Mouse (Mus musculus) ES-E14 (cell line): ENCODE measurements around the gene 4933405L10Rik. TPM values are rescaled to one million over a fixed set of nuclear protein-coding genes. Genes with fewer than 3 reads are reported as not detected.
A peak's percentile ranks its signal among the peaks of the same experiment; 100 is the strongest.

Experiments used
- DNase-seq: peaks from one replicate; pipeline ENCODE4 v3.0.0-alpha.2; 2013; ENCODE audit warnings: low read depth, low spot score
- H3K27ac ChIP-seq: 2 replicates; pipeline ENCODE4 v1.5.1; 2012; ENCODE audit warnings: low read depth, mild to moderate bottlenecking, low read length, moderate library complexity, mixed read lengths; ENCODE audit not compliant: poor library complexity, insufficient read depth, severe bottlenecking
- H3K36me3 ChIP-seq: 2 replicates; pipeline ENCODE4 v1.6.1; 2012; ENCODE audit warnings: mild to moderate bottlenecking, low read length, moderate library complexity, mixed read lengths; ENCODE audit not compliant: control insufficient read depth, poor library complexity, insufficient read depth, severe bottlenecking
- H3K4me1 ChIP-seq, 2 experiments: fragments of 150-350 bp in 1 of 2; sonication (generic) in 1 of 2; 2 replicates each; pipeline ENCODE4 v1.6.1; 2012; ENCODE audit warnings: low read length in 2 of 2, mild to moderate bottlenecking in 1 of 2, mixed read lengths in 1 of 2; ENCODE audit not compliant: control insufficient read depth in 2 of 2, insufficient read depth in 2 of 2, poor library complexity in 1 of 2
- H3K4me3 ChIP-seq, 2 experiments: fragments of 150-350 bp in 1 of 2; sonication (generic) in 1 of 2; 2 replicates each; pipeline ENCODE4 v1.5.1; 2012; ENCODE audit warnings: low read length in 2 of 2, low read depth in 1 of 2, mild to moderate bottlenecking in 1 of 2, mixed read lengths in 1 of 2; ENCODE audit not compliant: insufficient read depth in 1 of 2, poor library complexity in 1 of 2, severe bottlenecking in 1 of 2
- H3K9ac ChIP-seq: 2 replicates; pipeline ENCODE4 v1.6.1; 2012; ENCODE audit warnings: low read depth, mild to moderate bottlenecking, low read length, mixed read lengths; ENCODE audit not compliant: poor library complexity, insufficient read depth, severe bottlenecking
- H3K9me3 ChIP-seq: fragments of 150-350 bp; sonication (generic); 2 replicates; pipeline ENCODE4 v1.6.1; 2012; ENCODE audit warnings: low read depth, mild to moderate bottlenecking, low read length; ENCODE audit not compliant: control insufficient read depth, insufficient read depth
- CHD2 ChIP-seq: IDR thresholded peaks from 2 replicates; pipeline ENCODE4 v1.6.1; 2014; ENCODE audit warnings: mild to moderate bottlenecking, low read depth, low read length, inconsistent platforms
- HCFC1 ChIP-seq: IDR thresholded peaks from 2 replicates; pipeline ENCODE4 v1.6.1; 2012; ENCODE audit warnings: low read length, inconsistent platforms, borderline replicate concordance; ENCODE audit not compliant: insufficient read depth
- MAFK ChIP-seq: IDR thresholded peaks from 2 replicates; pipeline ENCODE4 v1.6.1; 2014; ENCODE audit warnings: mild to moderate bottlenecking, low read depth, low read length, inconsistent platforms; ENCODE audit not compliant: insufficient read depth
- ZC3H11A ChIP-seq: IDR thresholded peaks from 2 replicates; pipeline ENCODE4 v1.6.1; 2012; ENCODE audit warnings: low read depth, mild to moderate bottlenecking, inconsistent platforms, low read length, borderline replicate concordance
- ZNF384 ChIP-seq: IDR thresholded peaks from 2 replicates; pipeline ENCODE4 v1.6.1; 2012; ENCODE audit warnings: low read depth, low read length, inconsistent platforms
- in situ Hi-C, 2 experiments: fragments of 600-800 bp; cut with MboI; formaldehyde crosslinking; loops; one replicate each; pipeline ENCODE4 v1.15.1; 2025; ENCODE audit warnings: low sequenced_read_pairs in 2 of 2, inconsistent platforms in 1 of 2; ENCODE audit not compliant: unreplicated experiment in 2 of 2
- total RNA-seq: library from RNA; depleted of rRNA; stranded (reverse); fragments of 300-350 nt; gene quantifications from 2 replicates; pipeline ENCODE4 v1.2.3, GENCODE M21; 2012; rRNA removed

Gene 4933405L10Rik
- total RNA-seq: 0.18 TPM in 1 of 2 replicates, not detected in the other

DNA sequence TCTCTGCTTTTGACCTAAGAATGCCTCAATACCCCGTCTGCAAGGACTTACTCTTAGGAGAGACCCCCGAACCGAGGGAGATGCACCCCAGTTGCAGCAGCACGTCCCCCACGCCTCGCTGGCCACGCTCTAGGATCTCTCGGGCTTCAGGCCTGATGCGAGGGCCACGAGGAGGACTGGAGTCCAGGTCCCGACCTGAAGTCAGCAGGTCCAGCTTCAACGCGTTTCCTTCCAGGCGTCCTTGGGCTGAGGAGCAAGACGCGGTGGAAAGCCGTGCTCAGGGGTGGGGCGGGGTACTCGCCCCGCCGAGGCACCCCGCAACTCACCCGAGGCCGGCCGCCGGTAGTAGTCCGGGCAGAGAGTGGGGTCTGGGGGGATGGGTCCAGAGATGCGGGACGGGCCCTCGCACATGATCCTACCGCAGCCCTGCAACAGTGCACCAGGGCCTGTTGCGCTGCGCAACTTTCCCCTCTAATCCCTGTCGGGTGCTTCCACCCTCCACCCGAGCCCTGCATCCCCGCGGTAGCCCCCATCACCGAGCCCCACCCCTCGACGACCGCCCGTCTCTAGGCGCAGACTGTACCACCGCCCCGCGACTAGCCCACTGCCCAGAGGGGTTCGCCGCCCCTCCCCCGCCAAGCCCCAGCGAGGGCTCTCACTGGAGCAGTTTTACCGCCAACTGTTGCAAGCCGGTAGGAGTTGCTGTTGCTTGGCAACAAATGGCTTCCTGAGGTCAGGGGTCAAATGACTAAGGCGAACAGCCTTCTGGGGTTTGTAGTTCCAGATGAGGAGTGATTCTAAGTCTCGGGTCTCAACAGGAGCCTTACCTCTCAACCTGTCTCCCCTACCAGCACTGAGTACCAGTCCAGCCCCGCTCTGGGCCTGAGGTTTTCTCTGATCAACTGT is at the start of gene 4933405L10Rik, which contains the start of gene Enkd1:
TSS of gene 4933405L10Rik (plus strand) at position 158 of the 906 bp plus-strand sequence.
TSS of gene Enkd1 (minus strand) at position 713 of the 906 bp plus-strand sequence.
- peak; percentile 87 for DNase-seq
- Histone ChIP-seq H3K4me3 (peak within 1 kb of the TSS; percentile 79 to 86), H3K27ac (0 out of 2 replicates have a peak within 1 kb of the TSS, but pooled peaks have one; percentile 41), H3K4me1 (peaks cover 3 to 13% of the 10 kb centered on the region in 2 experiments; a peak in 1 of 4 replicates), H3K9me3 (no peaks in the 10 kb centered on the region), H3K9ac (peak within 1 kb of the TSS; percentile 87), H3K36me3 (peaks cover 13% of the 10 kb centered on the region)
- in situ Hi-C loops: no loop called here
- peak; percentile 95 for TF ChIP-seq CHD2
- TF ChIP-seq MAFK: no peak
- TF ChIP-seq HCFC1: peak; percentile 98
- no peak for TF ChIP-seq ZNF384

DNA sequence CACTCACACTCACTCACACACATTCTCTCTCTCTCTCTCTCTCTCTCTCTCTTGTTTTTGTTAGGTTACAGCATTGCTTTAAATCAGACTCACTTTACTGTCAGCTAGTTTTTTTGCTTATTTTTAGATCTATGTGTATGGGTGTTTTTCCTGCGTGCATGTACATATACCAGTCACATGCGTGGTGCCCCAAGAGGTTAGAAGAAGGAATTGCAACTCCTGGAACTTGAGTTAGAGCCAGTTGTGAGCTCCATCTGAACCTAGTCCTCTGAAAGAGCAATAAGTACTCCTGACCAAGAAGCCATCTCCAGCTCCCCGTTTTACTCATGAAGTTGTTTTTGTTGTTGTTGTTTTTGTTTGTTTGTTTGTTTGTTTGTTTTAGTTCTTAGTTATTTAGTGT is 46.3 kb upstream of the 4933405L10Rik start:
- H3K36me3 ChIP-seq: peaks cover 9% of the 10 kb centered on the region
- TF ChIP-seq ZC3H11A: no peak
- TF ChIP-seq ZNF384: no peak
- TF ChIP-seq HCFC1: no peak
- TF ChIP-seq MAFK: no peak
- TF ChIP-seq CHD2: no peak
- H3K27ac ChIP-seq: no peak overlapping the region
- H3K4me1 ChIP-seq: no peaks in the 10 kb centered on the region
- H3K9ac ChIP-seq: no peak overlapping the region
- DNase-seq: peak; percentile 44
- no peaks in the 10 kb centered on the region for H3K9me3 ChIP-seq
- H3K4me3 ChIP-seq: no peak overlapping the region
- in situ Hi-C loops: no loop called here

DNA sequence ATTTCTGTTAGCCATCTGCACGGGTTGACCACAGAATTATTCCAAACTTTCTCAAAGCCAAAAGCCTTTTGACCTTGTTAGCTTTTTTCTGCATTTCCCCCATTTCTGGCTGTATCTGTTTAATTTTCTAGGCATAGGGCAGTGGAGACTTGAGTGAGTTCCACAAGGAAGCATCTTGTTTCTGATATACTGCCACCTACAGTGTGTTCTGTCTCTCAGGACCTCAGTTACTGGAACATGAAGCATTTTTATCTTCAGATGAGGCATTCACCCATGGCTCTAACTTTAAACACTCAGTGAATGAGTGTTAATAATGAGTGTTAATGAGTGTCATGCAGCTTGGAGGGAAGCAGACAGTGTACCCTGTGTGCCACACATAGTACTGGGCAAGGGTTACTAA is 29.6 kb upstream of the 4933405L10Rik start:
- in situ Hi-C loops: no loop called here
- no peak for TF ChIP-seq ZNF384
- no peak for TF ChIP-seq CHD2
- no peak for TF ChIP-seq HCFC1
- TF ChIP-seq ZC3H11A: no peak
- no peak for TF ChIP-seq MAFK

GRCm38 (mm10) chr8:105685325-105685724 is 22.1 kb upstream of the 4933405L10Rik start:
- Histone ChIP-seq H3K27ac (no peak overlapping the region), H3K36me3 (peaks cover 17% of the 10 kb centered on the region), H3K9me3 (no peaks in the 10 kb centered on the region), H3K4me1 (peaks cover 3 to 14% of the 10 kb centered on the region in 2 experiments; a peak in 3 of 4 replicates), H3K4me3 (peak overlapping the region in 1 of 2 experiments; percentile 50; a peak in 1 of 4 replicates), H3K9ac (peak overlapping the region; percentile 54; the same call in 1 of the 2 replicates)
- in situ Hi-C loops: no loop called here
- TF ChIP-seq HCFC1 (no peak), ZNF384 (0 out of 2 replicates have a peak, but pooled peaks have one; percentile 9)
- no peak for DNase-seq

More for the DNA sequence above, 29.6 kb upstream of the 4933405L10Rik start:
- Histone ChIP-seq H3K36me3 (peaks cover 42% of the 10 kb centered on the region), H3K9ac (no peak overlapping the region), H3K4me1 (no peaks in the 10 kb centered on the region), H3K4me3 (no peak overlapping the region), H3K27ac (no peak overlapping the region), H3K9me3 (no peaks in the 10 kb centered on the region)
- no peak for DNase-seq
